Mouse (Mus musculus): ENCODE data around the gene Sgms2.

GRCm38 (mm10) chr3:131483650-131484049 is 7.6 kb downstream of the Sgms2 start:
- no peak for TF ChIP-seq CTCF (IDR thresholded peaks at IDR 0.05; ENCODE audit: low read depth)
- no peak for TF ChIP-seq EP300 (IDR thresholded peaks at IDR 0.05; ENCODE audit: low read depth)

All from heart, postnatal 0 days (tissue).